Mouse (Mus musculus): ENCODE measurements at regions not wholly inside any gene's neighbourhood (a gene's known extent, or its start where the extent isn't known, plus 50 kb on each side); places are given as distances from the start of the nearest gene placed in this dataset.

- DNase-seq (ENCODE audit: low spot score) = no peak
Observed at GRCm38 (mm10) chr12:106732108-106732857, 722.3 kb downstream of the Vrk1 start.

DNA sequence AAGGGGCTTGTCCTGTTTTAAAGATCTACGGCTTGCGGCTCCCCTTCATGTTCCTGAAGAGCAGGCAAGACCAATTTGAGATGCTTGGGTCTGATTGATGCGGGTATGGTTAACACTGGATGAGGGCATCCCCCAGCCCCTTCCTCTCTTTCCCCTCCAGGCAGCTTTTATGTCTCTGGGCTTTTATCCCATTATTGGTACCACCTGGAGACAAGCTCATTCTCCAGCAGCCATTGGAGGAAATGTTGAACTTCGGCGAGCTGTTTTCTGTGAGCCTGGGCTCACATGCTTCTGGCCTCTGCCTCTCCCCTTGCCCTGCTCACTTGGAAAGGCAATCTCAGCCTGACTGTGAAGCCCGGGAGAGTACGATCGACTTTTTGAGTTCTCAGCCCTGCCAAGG is 738.7 kb downstream of the Vrk1 start:
- no peak for DNase-seq (ENCODE audit: low spot score)

- DNase-seq (ENCODE audit: low spot score) = no peak
Observed at GRCm38 (mm10) chr12:106763552-106763951, 724.9 kb upstream of the 3110018I06Rik start.

GRCm38 (mm10) chr12:106764516-106764915 is 723.9 kb upstream of the 3110018I06Rik start:
- DNase-seq (ENCODE audit: low spot score) = no peak

DNA sequence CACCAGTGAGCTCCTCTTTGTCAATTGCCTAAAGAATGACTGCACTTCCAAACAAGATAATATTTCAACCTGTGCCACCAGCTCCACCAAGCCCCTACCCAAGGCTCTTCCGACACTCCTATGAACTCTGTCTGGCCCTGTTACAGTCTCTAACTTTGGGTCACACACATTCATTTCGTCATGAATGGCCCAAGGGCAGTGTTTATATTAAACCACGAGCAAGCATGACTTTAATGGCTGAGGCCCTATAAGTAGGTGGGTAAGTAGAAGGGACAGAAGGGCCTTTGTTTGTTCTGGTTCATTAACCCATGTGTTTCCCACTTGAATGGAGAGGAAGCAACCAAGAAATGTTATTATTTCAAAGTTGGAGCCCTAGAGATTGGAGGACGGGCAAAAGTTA is 714.9 kb upstream of the 3110018I06Rik start:
- DNase-seq (ENCODE audit: low spot score) = no peak

- DNase-seq (ENCODE audit: low spot score) = no peak
Observed at GRCm38 (mm10) chr12:106796596-106796995, 691.8 kb upstream of the 3110018I06Rik start.

GRCm38 (mm10) chr12:106819736-106820135 is 668.7 kb upstream of the 3110018I06Rik start:
- no peak for DNase-seq (ENCODE audit: low spot score)

DNA sequence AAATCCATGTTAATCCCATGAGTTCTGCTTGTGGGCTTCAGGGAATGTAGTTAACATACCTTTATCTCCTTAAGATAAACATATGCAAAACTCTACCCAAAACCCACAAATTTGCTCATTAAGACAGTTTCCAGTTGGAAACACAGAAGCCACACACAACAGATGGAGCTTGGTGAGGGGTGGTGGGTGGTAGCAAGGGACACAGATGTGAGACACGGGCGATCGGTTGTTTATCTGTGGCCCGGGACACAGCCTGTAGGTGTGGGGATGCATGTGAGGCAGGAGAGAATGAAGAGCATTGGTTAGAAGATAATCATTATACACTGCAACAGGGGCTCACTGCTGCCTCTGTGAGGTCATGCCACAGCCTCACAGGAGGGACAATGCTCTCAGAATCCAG is 666.1 kb upstream of the 3110018I06Rik start:
- DNase-seq (ENCODE audit: low spot score) = no peak

GRCm38 (mm10) chr12:106828542-106828941 is 659.9 kb upstream of the 3110018I06Rik start:
- no peak for DNase-seq (ENCODE audit: low spot score)

GRCm38 (mm10) chr12:106829323-106829722 is 659.1 kb upstream of the 3110018I06Rik start:
- no peak for DNase-seq (ENCODE audit: low spot score)

GRCm38 (mm10) chr12:106835241-106835640 is 653.2 kb upstream of the 3110018I06Rik start:
- no peak for DNase-seq (ENCODE audit: low spot score)

- DNase-seq (ENCODE audit: low spot score) = no peak
Observed at GRCm38 (mm10) chr12:106839618-106840017, 648.8 kb upstream of the 3110018I06Rik start.

DNA sequence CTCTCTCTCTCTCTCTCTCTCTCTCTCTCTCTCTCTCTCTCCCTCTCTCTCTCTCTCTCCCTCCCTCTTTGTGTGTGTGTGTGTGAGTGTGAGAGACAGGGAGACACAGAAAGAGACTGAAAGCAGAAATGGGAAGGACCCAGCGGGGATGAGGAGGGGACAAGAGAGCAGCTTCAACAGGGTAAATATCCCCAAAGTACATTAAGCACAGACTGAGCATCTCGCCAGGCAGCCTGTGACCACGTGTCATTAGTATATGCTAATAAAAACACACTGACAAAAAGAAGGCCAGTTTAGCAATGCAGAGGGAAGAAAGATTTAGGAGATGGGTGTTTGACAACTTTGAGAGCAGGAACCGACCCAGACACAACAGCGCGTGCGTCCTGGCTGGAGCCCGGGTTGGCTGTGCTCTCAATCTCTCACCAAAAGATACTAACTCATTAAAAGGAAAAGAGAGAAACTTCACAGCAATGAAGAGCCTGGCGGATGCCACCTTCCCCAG is 648.2 kb upstream of the 3110018I06Rik start:
- no peak for DNase-seq (ENCODE audit: low spot score)

GRCm38 (mm10) chr12:106841996-106842395 is 646.4 kb upstream of the 3110018I06Rik start:
- DNase-seq (ENCODE audit: low spot score) = no peak

GRCm38 (mm10) chr12:106842396-106842795 is 646.0 kb upstream of the 3110018I06Rik start:
- no peak for DNase-seq (ENCODE audit: low spot score)

DNA sequence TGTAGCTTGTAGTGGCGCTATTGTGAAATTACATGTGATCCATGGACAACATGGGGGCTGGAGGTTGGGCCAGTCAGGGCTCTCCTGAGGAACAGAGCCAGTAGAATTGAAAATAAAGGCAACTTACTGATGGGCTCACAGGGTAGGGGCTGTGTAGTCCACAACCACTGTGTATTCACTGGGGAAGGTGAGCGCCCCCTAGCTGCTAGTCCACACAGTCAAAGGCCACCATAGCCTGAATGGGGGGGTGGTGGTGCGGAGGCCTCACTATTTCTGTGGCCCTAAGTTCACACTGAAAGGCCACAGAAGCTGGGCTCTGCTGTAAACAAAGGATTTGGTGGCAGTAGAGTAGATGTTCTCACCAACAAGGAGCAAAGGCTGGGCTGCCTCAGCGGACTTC is 636.8 kb upstream of the 3110018I06Rik start:
- no peak for DNase-seq (ENCODE audit: low spot score)

- DNase-seq (ENCODE audit: low spot score) = no peak
Observed at GRCm38 (mm10) chr12:106852736-106853135, 635.7 kb upstream of the 3110018I06Rik start.

DNA sequence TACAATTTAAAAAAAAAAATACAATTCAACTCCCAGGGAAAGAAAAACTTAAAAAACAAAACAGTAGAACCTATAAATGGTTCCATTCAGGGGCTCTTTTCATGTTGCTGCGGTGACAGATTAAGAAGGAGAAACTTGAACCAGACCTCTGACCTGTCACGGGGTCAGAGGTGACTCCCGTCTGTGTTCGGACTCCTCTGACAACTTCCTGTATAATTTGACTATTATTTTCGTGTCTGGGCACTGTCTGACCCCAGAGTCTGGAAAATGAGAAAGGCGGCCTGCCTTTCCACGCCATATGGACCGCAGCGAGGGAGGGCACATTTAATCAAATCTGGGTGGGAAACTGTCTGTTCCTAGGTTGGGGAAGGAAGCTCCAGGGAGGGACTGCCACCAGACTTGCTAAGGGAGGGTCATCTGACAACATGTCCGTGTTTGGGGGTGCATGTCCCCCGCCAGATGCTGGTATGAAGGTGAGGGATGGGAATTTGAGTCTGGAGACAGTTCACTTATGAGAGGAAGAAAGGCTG is 634.7 kb upstream of the 3110018I06Rik start:
- no peak for DNase-seq (ENCODE audit: low spot score)

GRCm38 (mm10) chr12:106855520-106855919 is 632.9 kb upstream of the 3110018I06Rik start:
- no peak for DNase-seq (ENCODE audit: low spot score)

DNA sequence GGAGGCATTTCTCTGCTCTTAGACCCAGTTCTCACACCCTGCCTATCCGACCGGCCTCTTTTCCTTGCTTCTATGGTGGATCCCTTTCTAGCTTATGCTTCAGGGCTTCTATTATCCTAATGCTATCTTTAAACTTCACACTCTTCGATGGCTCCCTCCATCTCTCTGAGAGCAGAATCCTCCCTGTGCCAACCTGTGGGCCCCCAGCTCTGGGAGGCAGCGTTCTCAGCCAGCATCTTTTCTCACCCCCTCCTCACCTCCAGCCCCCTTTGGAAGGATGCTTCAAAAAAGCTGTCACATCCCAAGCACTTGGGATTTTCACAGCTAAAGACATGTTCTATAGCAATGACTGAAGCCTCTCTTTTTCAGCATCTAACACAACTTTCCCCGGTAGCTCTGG is 626.8 kb upstream of the 3110018I06Rik start:
- no peak for DNase-seq (ENCODE audit: low spot score)

GRCm38 (mm10) chr12:106864076-106864475 is 624.4 kb upstream of the 3110018I06Rik start:
- DNase-seq (ENCODE audit: low spot score) = no peak

GRCm38 (mm10) chr12:106868036-106868435 is 620.4 kb upstream of the 3110018I06Rik start:
- DNase-seq (ENCODE audit: low spot score) = no peak

DNA sequence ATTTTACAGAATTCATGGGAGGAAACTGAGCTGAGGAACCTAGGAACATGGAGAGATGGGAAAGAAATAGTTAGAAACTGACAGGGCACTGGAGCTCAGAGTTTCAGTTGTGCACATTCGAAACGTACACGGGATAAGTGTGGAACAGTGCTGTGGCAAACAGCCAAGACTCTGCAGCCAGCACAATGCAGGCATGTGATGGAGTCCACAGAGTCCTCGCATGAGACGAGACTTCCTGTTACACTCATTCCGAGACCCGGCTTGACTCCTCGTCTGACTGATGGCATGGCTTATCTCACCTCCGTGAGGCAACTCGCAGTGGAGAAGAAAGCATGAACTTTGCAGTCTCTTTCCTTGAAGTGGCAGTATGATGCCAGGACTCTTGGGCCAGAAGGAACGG is 617.0 kb upstream of the 3110018I06Rik start:
- DNase-seq (ENCODE audit: low spot score) = no peak
